Mouse (Mus musculus): Measurements from ENCODE around the gene Dscaml1. TPM values are rescaled to one million over a fixed set of nuclear protein-coding genes. Genes with fewer than 3 reads are reported as not detected.

Dscaml1 gene
- polyA plus RNA-seq, 1 experiment from 2014 or later = 0.06 TPM

GRCm38 (mm10) chr9:45389596-45389995, 36.8 kb upstream of the Dscaml1 start:
- 88% methylated on average over 8 of the region's 8 CpGs for WGBS
- no peaks in the 10 kb centered on the region for H3K9me3 ChIP-seq (ENCODE audit: control insufficient read depth, low read depth, low read length)

GRCm38 (mm10) chr9:45391299-45391698, 35.1 kb upstream of the Dscaml1 start:
- ATAC-seq (ENCODE audit: insufficient number of reproducible peaks, insufficient read depth, low FRiP score, low read depth) = no peak
- no peak overlapping the region for H3K27ac ChIP-seq (ENCODE audit: low read length)
- 61% methylated on average over 7 of the region's 7 CpGs for WGBS

More at GRCm38 (mm10) chr9:45389596-45389995, 36.8 kb upstream of the Dscaml1 start:
- Histone ChIP-seq H3K4me2 (replicated peaks; ENCODE audit: low read depth, low read length) (no peak overlapping the region), H3K4me3 (ENCODE audit: low read depth, low read length) (no peak overlapping the region), H3K4me1 (ENCODE audit: control insufficient read depth, insufficient read depth, low read length) (no peaks in the 10 kb centered on the region), H3K9ac (replicated peaks; ENCODE audit: low read depth, low read length) (no peak overlapping the region), H3K36me3 (ENCODE audit: control insufficient read depth, insufficient read depth, low read length) (peaks cover 10% of the 10 kb centered on the region), H3K27me3 (ENCODE audit: control insufficient read depth, insufficient read depth, low read length) (no peaks in the 10 kb centered on the region), H3K27ac (ENCODE audit: low read length) (no peak overlapping the region)
- ATAC-seq (ENCODE audit: insufficient number of reproducible peaks, insufficient read depth, low FRiP score, low read depth) = no peak

GRCm38 (mm10) chr9:45395218-45395617, 31.2 kb upstream of the Dscaml1 start:
- no peaks in the 10 kb centered on the region for H3K27me3 ChIP-seq (ENCODE audit: control insufficient read depth, insufficient read depth, low read length)
- no peak overlapping the region for H3K27ac ChIP-seq (ENCODE audit: low read length)
- no peak overlapping the region for H3K4me2 ChIP-seq (replicated peaks; ENCODE audit: low read depth, low read length)
- H3K9ac ChIP-seq (replicated peaks; ENCODE audit: low read depth, low read length) = no peak overlapping the region
- WGBS = 88% methylated on average over 6 of the region's 6 CpGs
- H3K4me3 ChIP-seq (ENCODE audit: low read depth, low read length) = no peak overlapping the region
- no peaks in the 10 kb centered on the region for H3K4me1 ChIP-seq (ENCODE audit: control insufficient read depth, insufficient read depth, low read length)
- H3K9me3 ChIP-seq (ENCODE audit: control insufficient read depth, low read depth, low read length) = no peaks in the 10 kb centered on the region
- ATAC-seq (ENCODE audit: insufficient number of reproducible peaks, insufficient read depth, low FRiP score, low read depth) = no peak
- peaks cover 10% of the 10 kb centered on the region for H3K36me3 ChIP-seq (ENCODE audit: control insufficient read depth, insufficient read depth, low read length)

More at GRCm38 (mm10) chr9:45391299-45391698, 35.1 kb upstream of the Dscaml1 start:
- Histone ChIP-seq H3K4me2 (replicated peaks; ENCODE audit: low read depth, low read length) (no peak overlapping the region), H3K9me3 (ENCODE audit: control insufficient read depth, low read depth, low read length) (no peaks in the 10 kb centered on the region), H3K9ac (replicated peaks; ENCODE audit: low read depth, low read length) (no peak overlapping the region), H3K36me3 (ENCODE audit: control insufficient read depth, insufficient read depth, low read length) (peaks cover 10% of the 10 kb centered on the region), H3K4me1 (ENCODE audit: control insufficient read depth, insufficient read depth, low read length) (no peaks in the 10 kb centered on the region), H3K27me3 (ENCODE audit: control insufficient read depth, insufficient read depth, low read length) (no peaks in the 10 kb centered on the region), H3K4me3 (ENCODE audit: low read depth, low read length) (no peak overlapping the region)

GRCm38 (mm10) chr9:45395796-45396195, 30.6 kb upstream of the Dscaml1 start:
- WGBS = 42% methylated on average over 3 of the region's 3 CpGs
- Histone ChIP-seq H3K9me3 (ENCODE audit: control insufficient read depth, low read depth, low read length) (no peaks in the 10 kb centered on the region), H3K4me1 (ENCODE audit: control insufficient read depth, insufficient read depth, low read length) (no peaks in the 10 kb centered on the region), H3K9ac (replicated peaks; ENCODE audit: low read depth, low read length) (no peak overlapping the region), H3K4me2 (replicated peaks; ENCODE audit: low read depth, low read length) (no peak overlapping the region), H3K4me3 (ENCODE audit: low read depth, low read length) (no peak overlapping the region), H3K36me3 (ENCODE audit: control insufficient read depth, insufficient read depth, low read length) (peaks cover 10% of the 10 kb centered on the region), H3K27me3 (ENCODE audit: control insufficient read depth, insufficient read depth, low read length) (no peaks in the 10 kb centered on the region), H3K27ac (ENCODE audit: low read length) (no peak overlapping the region)
- ATAC-seq (ENCODE audit: insufficient number of reproducible peaks, insufficient read depth, low FRiP score, low read depth) = no peak

GRCm38 (mm10) chr9:45398336-45398735, 28.1 kb upstream of the Dscaml1 start:
- Histone ChIP-seq H3K4me1 (ENCODE audit: control insufficient read depth, insufficient read depth, low read length) (no peaks in the 10 kb centered on the region), H3K27me3 (ENCODE audit: control insufficient read depth, insufficient read depth, low read length) (no peaks in the 10 kb centered on the region), H3K27ac (ENCODE audit: low read length) (no peak overlapping the region), H3K9me3 (ENCODE audit: control insufficient read depth, low read depth, low read length) (no peaks in the 10 kb centered on the region), H3K4me2 (replicated peaks; ENCODE audit: low read depth, low read length) (no peak overlapping the region), H3K36me3 (ENCODE audit: control insufficient read depth, insufficient read depth, low read length) (no peaks in the 10 kb centered on the region; the same call in 1 of the 2 replicates), H3K4me3 (ENCODE audit: low read depth, low read length) (no peak overlapping the region), H3K9ac (replicated peaks; ENCODE audit: low read depth, low read length) (no peak overlapping the region)
- ATAC-seq (ENCODE audit: insufficient number of reproducible peaks, insufficient read depth, low FRiP score, low read depth) = no peak
- 14% methylated on average over 1 of the region's 1 CpGs for WGBS

- H3K4me3 ChIP-seq (ENCODE audit: low read depth, low read length) = no peak within 1 kb of the TSS
- H3K4me1 ChIP-seq (ENCODE audit: control insufficient read depth, insufficient read depth, low read length) = no peaks in the 10 kb centered on the region
- ATAC-seq (ENCODE audit: insufficient number of reproducible peaks, insufficient read depth, low FRiP score, low read depth) = no peak
- no peaks in the 10 kb centered on the region for H3K9me3 ChIP-seq (ENCODE audit: control insufficient read depth, low read depth, low read length)
- no peak within 1 kb of the TSS for H3K27ac ChIP-seq (ENCODE audit: low read length)
- no peaks in the 10 kb centered on the region for H3K27me3 ChIP-seq (ENCODE audit: control insufficient read depth, insufficient read depth, low read length)
- H3K4me2 ChIP-seq (replicated peaks; ENCODE audit: low read depth, low read length) = no peak within 1 kb of the TSS
- no peaks in the 10 kb centered on the region for H3K36me3 ChIP-seq (ENCODE audit: control insufficient read depth, insufficient read depth, low read length)
- H3K9ac ChIP-seq (replicated peaks; ENCODE audit: low read depth, low read length) = no peak within 1 kb of the TSS
- 77% methylated on average over 4 of the region's 4 CpGs for WGBS
These were observed 27.0 kb upstream of the Dscaml1 start, which contains the start of gene Fxyd2 for GRCm38 (mm10) chr9:45399434-45399833. Fxyd2 (plus strand) TSS chr9:45399669.

GRCm38 (mm10) chr9:45401851-45402250, 24.6 kb upstream of the Dscaml1 start:
- WGBS = 38% methylated on average over 4 of the region's 4 CpGs
- no peak for ATAC-seq (ENCODE audit: insufficient number of reproducible peaks, insufficient read depth, low FRiP score, low read depth)
- H3K27ac ChIP-seq (ENCODE audit: low read length) = no peak overlapping the region
- no peaks in the 10 kb centered on the region for H3K9me3 ChIP-seq (ENCODE audit: control insufficient read depth, low read depth, low read length)
- no peaks in the 10 kb centered on the region for H3K27me3 ChIP-seq (ENCODE audit: control insufficient read depth, insufficient read depth, low read length)
- H3K9ac ChIP-seq (replicated peaks; ENCODE audit: low read depth, low read length) = no peak overlapping the region
- no peak overlapping the region for H3K4me3 ChIP-seq (ENCODE audit: low read depth, low read length)
- H3K36me3 ChIP-seq (ENCODE audit: control insufficient read depth, insufficient read depth, low read length) = no peaks in the 10 kb centered on the region
- H3K4me1 ChIP-seq (ENCODE audit: control insufficient read depth, insufficient read depth, low read length) = no peaks in the 10 kb centered on the region
- no peak overlapping the region for H3K4me2 ChIP-seq (replicated peaks; ENCODE audit: low read depth, low read length)

- H3K36me3 ChIP-seq (ENCODE audit: control insufficient read depth, insufficient read depth, low read length) = no peaks in the 10 kb centered on the region
- no peak overlapping the region for H3K27ac ChIP-seq (ENCODE audit: low read length)
- no peak overlapping the region for H3K9ac ChIP-seq (replicated peaks; ENCODE audit: low read depth, low read length)
- no peak for ATAC-seq (ENCODE audit: insufficient number of reproducible peaks, insufficient read depth, low FRiP score, low read depth)
- H3K9me3 ChIP-seq (ENCODE audit: control insufficient read depth, low read depth, low read length) = no peaks in the 10 kb centered on the region
- WGBS = 51% methylated on average over 2 of the region's 2 CpGs
- H3K4me1 ChIP-seq (ENCODE audit: control insufficient read depth, insufficient read depth, low read length) = no peaks in the 10 kb centered on the region
- no peak overlapping the region for H3K4me3 ChIP-seq (ENCODE audit: low read depth, low read length)
- no peaks in the 10 kb centered on the region for H3K27me3 ChIP-seq (ENCODE audit: control insufficient read depth, insufficient read depth, low read length)
- no peak overlapping the region for H3K4me2 ChIP-seq (replicated peaks; ENCODE audit: low read depth, low read length)
These were observed 23.5 kb upstream of the Dscaml1 start for GRCm38 (mm10) chr9:45402957-45403356.

GRCm38 (mm10) chr9:45405694-45406093, 20.7 kb upstream of the Dscaml1 start:
- no peaks in the 10 kb centered on the region for H3K9me3 ChIP-seq (ENCODE audit: control insufficient read depth, low read depth, low read length)
- no peaks in the 10 kb centered on the region for H3K27me3 ChIP-seq (ENCODE audit: control insufficient read depth, insufficient read depth, low read length)
- H3K4me1 ChIP-seq (ENCODE audit: control insufficient read depth, insufficient read depth, low read length) = no peaks in the 10 kb centered on the region
- H3K36me3 ChIP-seq (ENCODE audit: control insufficient read depth, insufficient read depth, low read length) = no peaks in the 10 kb centered on the region
- no peak overlapping the region for H3K4me3 ChIP-seq (ENCODE audit: low read depth, low read length)
- WGBS = 63% methylated on average over 5 of the region's 5 CpGs
- ATAC-seq (ENCODE audit: insufficient number of reproducible peaks, insufficient read depth, low FRiP score, low read depth) = no peak
- no peak overlapping the region for H3K27ac ChIP-seq (ENCODE audit: low read length)
- no peak overlapping the region for H3K9ac ChIP-seq (replicated peaks; ENCODE audit: low read depth, low read length)
- no peak overlapping the region for H3K4me2 ChIP-seq (replicated peaks; ENCODE audit: low read depth, low read length)

Data from stomach, embryonic 14.5 days (tissue).